Mouse (Mus musculus) activated CD4-positive, CD25-positive, alpha-beta regulatory T cell, adult 4 months (primary cell): ENCODE data around the gene Grm4. TPM values are rescaled to one million over a fixed set of nuclear protein-coding genes. Genes with fewer than 3 reads are reported as not detected.

Source experiments
- ATAC-seq: one replicate; pipeline ENCODE4 v1.8.0; 2017
- polyA plus RNA-seq, 2 experiments: library from polyadenylated mRNA; unstranded; fragments of 100-300 nt; shearing (Covaris generic); gene quantifications; one replicate each; pipeline ENCODE4 v1.2.1; 2017

The Grm4 gene
- polyA plus RNA-seq, 2 experiments from 2014 or later = 0.18 TPM; not detected in 1

- no peak for ATAC-seq
These were observed 78.6 kb downstream of the Grm4 start for GRCm38 (mm10) chr17:27442538-27443113.

- no peak for ATAC-seq
These were observed 79.4 kb downstream of the Grm4 start for GRCm38 (mm10) chr17:27441778-27442177.

- no peak for ATAC-seq
These were observed 85.4 kb downstream of the Grm4 start for GRCm38 (mm10) chr17:27435799-27436198.

GRCm38 (mm10) chr17:27435225-27435624 is 86.0 kb downstream of the Grm4 start:
- ATAC-seq = no peak

- no peak for ATAC-seq
These were observed 87.1 kb downstream of the Grm4 start for GRCm38 (mm10) chr17:27434066-27434465.

DNA sequence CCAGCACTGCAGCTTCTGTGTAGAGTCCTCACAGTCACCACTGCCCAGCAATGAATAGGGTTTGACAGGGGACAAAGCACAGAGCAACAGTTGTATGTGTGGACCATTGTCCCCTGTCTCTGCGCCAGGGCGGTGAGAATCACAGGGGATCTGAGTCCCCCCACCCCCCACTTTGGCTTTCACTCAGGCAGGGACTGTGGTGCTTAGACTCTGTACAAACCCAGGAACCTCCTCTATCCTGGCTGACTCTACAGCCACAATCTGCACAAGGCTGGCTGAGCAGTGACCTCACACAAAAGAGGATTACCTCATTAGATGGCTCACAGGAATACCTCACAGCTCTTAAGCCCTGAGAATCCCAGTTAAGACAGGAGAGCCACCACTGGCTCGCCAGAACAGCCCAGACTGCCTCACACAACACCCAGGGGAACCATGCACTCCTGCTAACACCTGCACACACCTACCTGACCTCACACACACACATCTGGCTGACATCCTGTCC is 88.0 kb downstream of the Grm4 start:
- ATAC-seq = no peak

DNA sequence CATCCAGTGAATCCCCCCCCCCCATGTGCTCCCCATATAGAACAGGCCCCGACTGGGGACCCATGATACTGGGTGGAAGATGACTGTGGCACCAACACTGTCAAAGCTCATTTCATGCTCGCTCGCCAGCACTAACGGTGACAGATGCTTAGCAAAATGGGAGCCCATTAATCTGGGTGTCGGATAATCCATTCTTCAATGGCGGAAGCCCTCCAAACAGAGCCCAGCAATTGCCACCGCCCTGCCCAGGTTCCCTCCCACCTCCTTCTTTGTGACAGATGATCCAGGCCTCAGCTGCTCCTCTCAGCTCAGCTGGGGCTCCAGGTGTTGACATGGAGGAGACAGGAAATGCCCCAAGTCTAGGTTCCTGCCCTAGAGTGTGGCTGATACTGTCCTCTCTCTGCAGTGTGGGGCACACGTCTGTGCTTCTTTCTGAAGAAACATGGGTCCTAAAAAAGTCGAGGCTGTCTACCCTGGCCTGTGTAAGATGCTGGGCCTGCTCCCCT is 89.0 kb downstream of the Grm4 start:
- ATAC-seq = no peak

GRCm38 (mm10) chr17:27431049-27431839 is 90.0 kb downstream of the Grm4 start:
- ATAC-seq = no peak

DNA sequence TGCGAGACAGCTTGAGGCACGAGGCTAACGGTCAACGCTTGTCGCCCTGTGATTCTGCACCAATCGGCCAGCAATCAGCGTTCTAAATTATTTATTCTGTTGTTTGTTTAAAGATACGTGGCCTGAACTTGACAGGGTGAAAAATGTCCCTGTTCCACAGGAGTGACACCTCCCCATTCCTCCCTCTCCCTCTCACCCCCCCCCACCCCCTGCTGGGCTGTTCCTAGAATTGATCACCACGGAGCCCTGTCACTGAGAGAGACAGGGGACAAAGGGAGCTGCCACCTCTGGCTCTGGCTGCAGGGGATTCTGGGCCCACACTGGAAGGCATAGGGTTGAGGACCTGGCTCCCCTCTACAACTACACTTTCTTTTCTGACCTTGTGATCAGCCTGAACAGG is 91.4 kb downstream of the Grm4 start:
- ATAC-seq = no peak

DNA sequence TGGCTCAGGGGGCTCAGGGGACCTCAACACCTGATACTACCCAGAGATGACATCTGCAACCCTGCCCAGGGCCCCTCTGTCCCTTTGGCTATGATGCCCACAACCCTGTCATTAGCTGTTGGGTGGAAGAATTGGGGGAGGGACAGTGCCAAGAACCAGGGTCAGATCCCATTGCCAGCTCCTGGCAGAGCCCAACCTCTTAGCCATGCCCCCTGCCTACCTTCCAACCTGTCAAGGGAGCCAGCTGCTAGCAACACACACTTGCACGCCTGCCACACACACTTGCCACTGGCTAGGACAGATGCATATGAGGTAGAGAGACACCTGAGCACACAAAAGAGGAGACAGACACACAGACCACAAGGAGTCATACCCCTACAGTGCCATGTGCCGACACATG is 96.2 kb downstream of the Grm4 start:
- no peak for ATAC-seq

DNA sequence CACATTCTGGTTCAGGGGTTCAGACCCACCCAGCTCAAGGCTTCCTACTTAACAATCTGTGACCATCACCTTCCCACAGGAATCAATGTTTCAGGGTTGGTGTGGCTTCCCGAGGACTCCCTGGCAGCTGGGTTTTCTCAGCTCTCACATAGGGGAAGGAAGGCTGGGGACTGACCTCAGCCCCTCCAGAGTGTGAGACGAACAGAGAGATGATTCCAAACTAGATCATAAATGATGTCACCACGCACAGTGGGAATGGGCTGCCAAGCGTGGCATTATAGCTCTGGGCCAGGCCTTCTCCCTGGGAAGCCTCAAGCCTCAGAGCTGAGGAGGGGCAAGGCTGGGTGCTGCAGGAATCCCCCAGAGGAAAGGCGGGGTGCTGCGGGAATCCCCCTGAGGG is 96.8 kb downstream of the Grm4 start:
- ATAC-seq = no peak

- no peak for ATAC-seq
These were observed 98.3 kb downstream of the Grm4 start for GRCm38 (mm10) chr17:27422726-27423381.

GRCm38 (mm10) chr17:27422371-27422725 is 98.9 kb downstream of the Grm4 start:
- ATAC-seq = no peak

DNA sequence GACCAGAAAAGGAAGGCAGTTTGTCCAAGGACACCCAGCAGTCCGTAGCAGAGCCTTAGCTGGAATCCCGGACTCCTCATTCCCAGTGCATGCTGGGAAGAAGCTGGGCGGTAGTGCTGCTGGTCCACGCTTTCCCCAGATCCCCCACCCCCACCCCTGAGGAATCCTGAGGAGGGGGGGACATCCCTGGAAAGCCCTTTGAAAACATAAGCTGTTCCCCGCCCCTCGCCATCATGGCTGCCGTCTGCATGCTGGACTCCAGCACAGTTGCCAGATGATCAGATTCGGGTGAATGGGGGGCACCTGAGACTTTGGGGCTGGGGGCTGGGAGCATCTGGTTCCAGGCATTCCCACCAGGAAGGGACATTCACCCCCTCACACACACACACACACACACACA is 99.4 kb downstream of the Grm4 start:
- ATAC-seq = no peak

- ATAC-seq = no peak
These were observed 112.2 kb downstream of the Grm4 start for GRCm38 (mm10) chr17:27409006-27409405.

DNA sequence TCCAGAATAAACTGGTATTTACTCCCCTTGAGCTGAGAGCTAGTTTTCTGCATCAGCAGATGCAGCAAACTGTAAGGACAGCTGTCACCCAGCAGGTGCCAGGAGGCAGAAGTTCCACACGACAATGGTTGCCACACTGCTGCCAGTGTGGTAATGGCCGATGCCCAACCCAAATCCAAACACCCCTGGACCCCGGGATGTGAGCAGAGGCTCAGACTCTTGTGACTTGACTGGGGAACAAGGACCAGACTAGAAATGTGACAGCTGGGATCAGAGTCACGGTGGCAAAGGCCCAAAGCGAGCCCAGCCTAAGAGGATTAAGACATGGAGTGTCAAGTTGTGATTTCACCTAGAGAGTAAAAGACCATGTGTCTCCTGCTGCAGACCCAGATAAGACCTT is 112.7 kb downstream of the Grm4 start:
- no peak for ATAC-seq

DNA sequence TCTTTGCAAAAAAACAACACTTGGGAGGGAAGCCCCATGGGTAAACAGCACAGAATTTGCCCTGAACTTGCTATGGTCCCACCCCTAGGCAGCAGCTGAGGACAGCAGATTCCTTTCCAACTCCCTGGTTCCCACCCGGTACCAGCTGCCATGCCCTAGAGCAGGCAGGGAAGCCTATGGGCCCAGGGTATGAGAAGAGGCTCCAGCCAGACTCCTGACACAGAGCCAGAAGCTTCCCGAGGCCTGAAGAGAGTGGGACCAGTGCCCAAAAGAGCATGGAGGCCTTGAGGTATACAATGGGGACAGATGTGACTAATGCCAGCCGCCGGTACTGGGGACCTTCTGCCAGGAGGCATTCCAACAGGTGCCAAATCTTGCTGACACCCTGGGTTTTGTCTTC is 114.2 kb downstream of the Grm4 start:
- ATAC-seq = no peak

DNA sequence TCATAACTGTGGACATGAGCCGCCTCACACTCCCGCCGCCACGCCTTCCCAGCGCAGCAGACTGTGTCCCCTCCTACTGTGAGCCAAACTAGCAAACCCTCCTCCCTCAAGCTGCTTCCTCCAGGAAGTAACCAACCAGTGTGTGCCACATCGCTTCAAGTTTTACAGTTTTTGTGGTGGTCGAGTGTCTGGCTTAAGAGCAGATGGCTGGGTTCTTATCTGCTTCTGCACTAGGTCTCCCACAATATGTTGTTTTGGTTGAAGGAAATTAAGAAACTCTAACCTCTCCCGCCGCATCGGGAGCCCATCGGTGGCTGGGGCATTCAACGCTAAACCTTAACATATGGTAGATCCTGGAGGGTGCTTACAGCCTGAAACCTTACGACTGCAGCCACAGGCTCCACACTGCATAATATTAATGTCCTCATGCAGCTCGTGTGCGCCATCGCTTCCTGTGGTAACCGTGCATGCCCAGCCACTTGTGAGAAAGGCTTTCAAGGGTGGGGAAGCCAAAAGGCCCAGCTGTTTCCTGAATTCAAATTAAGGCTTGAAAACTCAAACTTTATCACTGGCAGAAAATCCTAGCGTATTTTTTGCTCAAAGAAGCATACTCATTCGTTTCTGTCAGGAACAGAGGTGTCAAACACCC is 115.7 kb downstream of the Grm4 start:
- ATAC-seq = peak; percentile 46

DNA sequence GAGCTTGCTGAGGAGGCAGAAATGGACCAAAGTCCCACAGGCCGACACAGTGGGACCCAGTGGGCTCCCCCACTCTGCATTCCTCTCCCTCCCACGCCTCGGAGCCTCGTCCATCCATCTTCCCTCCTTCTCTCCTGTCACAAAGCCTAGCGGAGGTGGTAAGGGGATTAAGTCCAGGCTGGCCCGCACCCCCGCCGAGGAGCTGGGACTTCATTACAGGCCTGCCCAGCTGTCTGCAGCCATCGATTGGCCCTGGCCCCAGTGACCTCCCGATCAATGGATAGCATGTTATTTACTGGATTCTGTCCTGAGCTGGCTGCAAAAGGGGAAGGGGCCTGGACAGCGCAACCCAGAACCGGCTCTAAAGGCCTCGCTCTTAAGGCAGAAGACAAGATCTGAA is 120.0 kb downstream of the Grm4 start:
- no peak for ATAC-seq

DNA sequence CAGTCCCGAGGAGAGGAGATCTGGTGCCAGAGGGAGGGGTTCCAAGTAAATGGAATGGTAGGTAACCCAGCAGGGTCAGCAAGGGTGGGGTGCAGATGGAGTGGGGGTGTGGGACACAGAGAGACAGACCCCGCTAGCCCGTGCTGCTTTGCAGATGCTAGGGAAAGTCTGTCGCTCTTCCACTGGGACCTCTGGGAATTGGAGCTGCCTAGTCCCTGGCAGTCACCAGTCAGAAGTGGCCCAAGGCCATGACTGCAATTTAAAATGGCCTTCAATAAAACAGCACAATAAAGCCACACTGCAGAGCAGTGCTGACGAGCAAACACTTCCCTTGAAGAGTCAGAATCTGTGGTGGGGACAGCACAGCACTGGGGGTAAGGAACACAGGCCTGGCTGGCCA is 127.3 kb downstream of the Grm4 start:
- ATAC-seq = no peak

- ATAC-seq = no peak
These were observed 127.8 kb downstream of the Grm4 start for GRCm38 (mm10) chr17:27393432-27393831.

- no peak for ATAC-seq
These were observed 128.3 kb downstream of the Grm4 start for GRCm38 (mm10) chr17:27392918-27393317.

GRCm38 (mm10) chr17:27390019-27390418 is 131.2 kb downstream of the Grm4 start:
- no peak for ATAC-seq
